Mouse (Mus musculus) MEL (cell line): ENCODE measurements around the gene Psmd8.

Source experiments
- JUND ChIP-seq: IDR thresholded peaks from 2 replicates; pipeline ENCODE4 v1.6.1; 2011; ENCODE audit warnings: low read depth, mild to moderate bottlenecking, improper control_type of control experiment, low read length
- MAX ChIP-seq: IDR thresholded peaks from 2 replicates; pipeline ENCODE4 v1.6.1; 2011; ENCODE audit warnings: low read length, improper control_type of control experiment
- POLR2A ChIP-seq, 2 experiments: IDR thresholded peaks; 2 replicates each; pipeline ENCODE4 v1.6.1; 2011 to 2012; ENCODE audit warnings: low read length in 2 of 2, mild to moderate bottlenecking in 2 of 2, control low read depth in 1 of 2, improper control_type of control experiment in 1 of 2, low read depth in 1 of 2, moderate library complexity in 1 of 2; ENCODE audit not compliant: control insufficient read depth in 1 of 2, insufficient read depth in 1 of 2, poor library complexity in 1 of 2

DNA sequence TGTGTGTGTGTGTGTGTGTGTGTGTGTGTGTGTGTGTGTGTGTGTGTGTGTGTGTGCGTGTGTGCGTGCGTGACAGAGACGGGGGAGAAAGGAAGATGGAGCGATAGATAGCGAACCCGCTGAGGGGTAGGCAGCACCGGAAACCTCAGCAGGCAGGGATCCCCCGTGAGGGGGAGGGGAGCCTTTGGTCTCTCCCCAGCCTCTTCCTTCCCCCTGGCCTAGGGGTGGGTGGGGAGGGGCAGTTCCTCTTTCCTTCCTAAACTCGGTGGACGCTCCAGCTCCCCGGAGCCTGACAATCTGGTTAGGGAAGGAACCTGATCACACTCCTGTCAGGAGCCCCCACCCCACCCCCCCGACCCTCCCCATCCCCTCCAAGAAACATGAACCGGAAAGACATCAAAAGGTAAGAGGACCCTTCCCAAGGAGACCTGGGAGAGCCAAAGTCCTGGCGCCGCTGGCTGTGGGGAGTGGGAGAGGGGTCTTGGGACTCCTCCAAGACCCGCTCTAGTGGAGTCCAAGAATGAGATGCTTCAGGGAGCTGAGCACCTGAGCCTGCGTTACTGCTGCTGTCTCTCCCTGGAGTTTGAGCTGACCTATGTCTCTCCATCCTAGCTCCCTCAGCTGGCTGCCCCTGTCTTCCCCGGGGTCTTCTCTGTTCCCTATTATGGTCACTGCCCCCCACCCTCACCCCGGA lies 45.7 kb downstream of the Psmd8 start, which contains the start of gene Rasgrp4:
- no peak for TF ChIP-seq POLR2A (IDR thresholded peaks at IDR 0.05; ENCODE audit: control insufficient read depth in 1 of 2, insufficient read depth in 1 of 2, low read depth in 1 of 2, low read length in 2 of 2, poor library complexity in 1 of 2)
- no peak for TF ChIP-seq MAX
- TF ChIP-seq JUND = no peak
